Mouse (Mus musculus) lung, postnatal 0 days (tissue): Measurements from ENCODE around the gene 2010111I01Rik. TPM values are rescaled to one million over a fixed set of nuclear protein-coding genes. Genes with fewer than 3 reads are reported as not detected.
A peak's percentile ranks its signal among the peaks of the same experiment; 100 is the strongest.

Experiments used
- ATAC-seq: fragments of 200-750 bp; cut with Nextera tagmentation; 2 replicates; pipeline ENCODE4 v1.8.0; 2017; ENCODE audit warnings: moderate library complexity
- DNase-seq: peaks from one replicate; pipeline ENCODE4 v3.0.0-alpha.2; 2016; ENCODE audit warnings: low spot score
- H3K27ac ChIP-seq: fragments of 300-500 bp; sonication (generic); 2 replicates; pipeline ENCODE4 v1.5.1; 2014; ENCODE audit warnings: antibody characterized with exemption, mild to moderate bottlenecking, low read length, mixed read lengths
- H3K27me3 ChIP-seq: fragments of 300-500 bp; sonication (generic); replicated peaks from 2 replicates; pipeline ENCODE4 v1.6.1; 2014; ENCODE audit warnings: low read length, mixed read lengths; ENCODE audit not compliant: insufficient read depth
- H3K36me3 ChIP-seq: fragments of 300-500 bp; sonication (generic); 2 replicates; pipeline ENCODE4 v1.6.1; 2014; ENCODE audit warnings: low read length, mixed read lengths; ENCODE audit not compliant: insufficient read depth
- H3K4me1 ChIP-seq: fragments of 300-500 bp; sonication (generic); 2 replicates; pipeline ENCODE4 v1.6.1; 2014; ENCODE audit warnings: antibody characterized with exemption, low read depth, low read length, mixed read lengths; ENCODE audit not compliant: insufficient read depth
- H3K4me2 ChIP-seq: fragments of 300-500 bp; sonication (generic); replicated peaks from 2 replicates; pipeline ENCODE4 v1.6.1; 2014; ENCODE audit warnings: low read depth, mild to moderate bottlenecking, low read length, moderate library complexity, mixed read lengths
- H3K4me3 ChIP-seq: fragments of 300-500 bp; sonication (generic); 2 replicates; pipeline ENCODE4 v1.5.1; 2014; ENCODE audit warnings: low read depth, low read length
- H3K9ac ChIP-seq: fragments of 300-500 bp; sonication (generic); replicated peaks from 2 replicates; pipeline ENCODE4 v1.6.1; 2014; ENCODE audit warnings: low read depth, mild to moderate bottlenecking
- H3K9me3 ChIP-seq: fragments of 300-500 bp; sonication (generic); 2 replicates; pipeline ENCODE4 v1.6.1; 2016; ENCODE audit warnings: low read length, mixed read lengths
- CTCF ChIP-seq: IDR thresholded peaks from 2 replicates; pipeline ENCODE4 v1.5.1; 2016; ENCODE audit warnings: antibody characterized with exemption, mild to moderate bottlenecking
- EP300 ChIP-seq: IDR thresholded peaks from 2 replicates; pipeline ENCODE4 v1.6.1; 2016; ENCODE audit warnings: antibody characterized with exemption, mild to moderate bottlenecking, control low read depth
- WGBS: fragments of 180-500 bp; shearing (Covaris S2); extraction: QIAGEN DNeasy Blood & Tissue Kit; methylation state at CpG from one replicate; pipeline ENCODE4 v1.1.7; 2014; 5-methylcytosine and 5-hydroxymethylcytosine counted together
- polyA plus RNA-seq: library from polyadenylated mRNA; unstranded; fragments of >200 nt; fragmentation: Nextera tagmentation; extraction: Ambion mirVana; gene quantifications from 2 replicates; pipeline ENCODE4 v1.2.1, GENCODE M21; 2015

Gene 2010111I01Rik
- polyA plus RNA-seq, 1 experiment from 2014 or later = 130 TPM

GRCm38 (mm10) chr13:63140784-63141183, 176.1 kb downstream of the 2010111I01Rik start:
- DNase-seq = peak; percentile 84
- no peak for TF ChIP-seq CTCF
- peak; percentile 65; the same call in 1 of the 2 replicates for TF ChIP-seq EP300

GRCm38 (mm10) chr13:63141275-63141674, 176.6 kb downstream of the 2010111I01Rik start:
- DNase-seq = no peak
- H3K27ac ChIP-seq = no peak overlapping the region
- ATAC-seq = no peak
- no peak overlapping the region for H3K4me2 ChIP-seq
- no peak for TF ChIP-seq CTCF
- TF ChIP-seq EP300 = no peak
- no peak overlapping the region for H3K9ac ChIP-seq
- H3K4me1 ChIP-seq = no peaks in the 10 kb centered on the region
- no peaks in the 10 kb centered on the region for H3K36me3 ChIP-seq
- H3K27me3 ChIP-seq = no peaks in the 10 kb centered on the region
- H3K9me3 ChIP-seq = no peaks in the 10 kb centered on the region
- no peak overlapping the region for H3K4me3 ChIP-seq

More at GRCm38 (mm10) chr13:63140784-63141183, 176.1 kb downstream of the 2010111I01Rik start:
- no peaks in the 10 kb centered on the region for H3K27me3 ChIP-seq
- no peak overlapping the region for H3K9ac ChIP-seq
- H3K36me3 ChIP-seq = no peaks in the 10 kb centered on the region
- WGBS = 67% methylated on average over 6 of the region's 6 CpGs
- no peak overlapping the region for H3K27ac ChIP-seq
- H3K9me3 ChIP-seq = no peaks in the 10 kb centered on the region
- no peak overlapping the region for H3K4me2 ChIP-seq
- peak; percentile 85 for ATAC-seq
- no peak overlapping the region for H3K4me3 ChIP-seq
- no peaks in the 10 kb centered on the region for H3K4me1 ChIP-seq

GRCm38 (mm10) chr13:63146604-63147188, 182.0 kb downstream of the 2010111I01Rik start:
- WGBS = 54% methylated on average over 4 of the region's 4 CpGs
- no peaks in the 10 kb centered on the region for H3K36me3 ChIP-seq
- no peak overlapping the region for H3K27ac ChIP-seq
- H3K9me3 ChIP-seq = no peaks in the 10 kb centered on the region
- DNase-seq = no peak
- no peak overlapping the region for H3K4me3 ChIP-seq
- H3K4me1 ChIP-seq = no peaks in the 10 kb centered on the region
- no peak overlapping the region for H3K9ac ChIP-seq
- ATAC-seq = no peak
- no peaks in the 10 kb centered on the region for H3K27me3 ChIP-seq
- no peak for TF ChIP-seq EP300
- no peak for TF ChIP-seq CTCF
- H3K4me2 ChIP-seq = no peak overlapping the region

- Histone ChIP-seq H3K9ac (no peak overlapping the region), H3K4me3 (no peak overlapping the region), H3K27ac (no peak overlapping the region), H3K4me2 (no peak overlapping the region), H3K4me1 (no peaks in the 10 kb centered on the region), H3K36me3 (no peaks in the 10 kb centered on the region), H3K27me3 (no peaks in the 10 kb centered on the region), H3K9me3 (no peaks in the 10 kb centered on the region)
- 43% methylated on average over 1 of the region's 1 CpGs for WGBS
- DNase-seq (no peak), ATAC-seq (peak; percentile 46; the same call in 1 of the 2 replicates)
- TF ChIP-seq EP300 (no peak), CTCF (peak; percentile 46)
Measured at GRCm38 (mm10) chr13:63148157-63148556, 183.5 kb downstream of the 2010111I01Rik start.

- TF ChIP-seq CTCF (no peak), EP300 (no peak)
- ATAC-seq (no peak), DNase-seq (no peak)
- no peaks in the 10 kb centered on the region for H3K4me1 ChIP-seq
- no peak overlapping the region for H3K9ac ChIP-seq
- no peak overlapping the region for H3K4me3 ChIP-seq
- H3K9me3 ChIP-seq = no peaks in the 10 kb centered on the region
- 48% methylated on average over 2 of the region's 2 CpGs for WGBS
- H3K27me3 ChIP-seq = no peaks in the 10 kb centered on the region
- H3K4me2 ChIP-seq = no peak overlapping the region
- H3K36me3 ChIP-seq = no peaks in the 10 kb centered on the region
- no peak overlapping the region for H3K27ac ChIP-seq
Measured at GRCm38 (mm10) chr13:63150470-63151020, 185.9 kb downstream of the 2010111I01Rik start.

DNA sequence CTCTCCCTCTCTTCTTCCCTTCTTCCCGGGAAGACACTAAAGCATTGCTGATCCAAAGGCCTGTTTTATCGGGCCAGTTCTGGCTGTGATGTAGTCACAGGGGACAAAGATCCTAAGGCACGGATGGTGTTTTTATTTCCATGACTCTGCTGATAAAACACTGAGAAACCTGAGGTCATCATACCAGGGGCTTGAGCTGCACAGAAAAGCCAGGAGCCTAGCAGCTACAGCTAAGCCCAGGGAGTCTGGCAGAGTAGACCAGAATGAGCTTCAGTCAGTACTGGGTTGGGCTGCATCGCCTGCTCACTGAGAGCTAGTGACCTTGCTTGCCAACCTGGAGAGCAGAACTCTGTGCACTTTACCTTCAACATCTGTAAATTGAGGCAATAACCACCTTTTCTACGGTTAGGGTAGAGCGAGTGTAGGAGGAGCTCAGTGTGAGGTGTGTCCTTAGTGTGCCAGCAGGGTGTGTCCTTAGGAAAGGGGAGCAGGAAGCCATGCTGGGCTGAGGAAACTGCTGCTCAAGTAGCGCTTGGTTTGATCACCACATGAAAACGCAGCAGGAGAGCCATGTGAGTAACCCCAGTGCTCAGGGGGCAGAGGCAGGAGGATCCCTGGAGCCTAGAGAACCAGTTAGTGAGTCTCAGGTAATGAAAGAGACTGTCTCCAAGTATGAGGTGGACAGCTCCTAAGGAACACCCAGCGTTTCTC, 186.5 kb downstream of the 2010111I01Rik start:
- Histone ChIP-seq H3K4me2 (no peak overlapping the region), H3K4me1 (no peaks in the 10 kb centered on the region), H3K27me3 (no peaks in the 10 kb centered on the region), H3K9ac (no peak overlapping the region), H3K4me3 (no peak overlapping the region), H3K27ac (no peak overlapping the region), H3K9me3 (no peaks in the 10 kb centered on the region), H3K36me3 (no peaks in the 10 kb centered on the region)
- WGBS = 75% methylated on average over 9 of the region's 9 CpGs
- ATAC-seq = no peak
- no peak for TF ChIP-seq EP300
- TF ChIP-seq CTCF = no peak
- DNase-seq = no peak
